Mouse (Mus musculus): ENCODE measurements around the gene Gpr149.

Gpr149 gene

DNA sequence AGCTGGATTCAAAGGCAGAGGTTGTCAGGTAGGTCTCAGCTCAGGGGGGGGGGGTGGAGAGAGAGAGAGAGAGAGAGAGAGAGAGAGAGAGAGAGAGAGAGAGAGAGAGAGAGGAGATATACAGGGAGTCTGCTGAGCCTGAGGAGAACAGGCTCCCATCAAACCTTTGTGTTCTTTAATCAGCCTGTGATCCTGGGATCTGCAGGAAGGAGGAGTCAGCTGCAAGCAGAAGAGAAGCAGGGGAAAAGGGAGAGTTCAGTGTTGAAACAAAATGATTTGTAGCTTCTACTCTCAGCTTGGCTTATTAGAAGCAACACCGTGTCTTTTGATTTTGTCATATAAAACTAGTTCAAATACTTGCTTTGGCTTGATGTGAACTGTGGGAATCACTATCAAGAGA is at the start of gene Gpr149:
Gene Gpr149 (minus strand): TSS at position 168 of the 400 bp plus-strand sequence.
- no peak for DNase-seq

GRCm38 (mm10) chr3:62650551-62650950 is 45.6 kb upstream of the Gpr149 start:
- DNase-seq = no peak

DNA sequence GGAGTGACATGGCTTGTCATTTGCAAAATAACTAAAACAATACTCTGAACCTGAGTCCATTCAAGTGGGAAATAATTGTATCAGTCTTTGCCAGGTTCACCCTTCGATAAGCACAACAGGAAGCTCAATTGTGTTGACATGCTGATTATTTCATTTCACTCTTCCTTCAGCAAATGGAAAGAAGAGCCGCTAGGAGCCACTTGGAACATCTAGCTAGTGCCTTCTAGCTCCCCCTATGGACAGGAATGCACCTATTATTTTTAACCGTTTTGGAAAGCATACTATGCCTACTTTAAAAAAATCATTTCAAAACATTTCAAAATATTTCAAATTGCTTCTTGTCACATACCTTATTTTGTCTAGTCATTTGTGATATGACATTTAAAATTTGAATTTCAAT is 5.9 kb upstream of the Gpr149 start:
- no peak for DNase-seq

- DNase-seq = no peak
Measured at GRCm38 (mm10) chr3:62605931-62606330, 991 bp upstream of the Gpr149 start.

GRCm38 (mm10) chr3:62604047-62604391 is 921 bp downstream of the Gpr149 start:
- DNase-seq = no peak

- DNase-seq = no peak
Measured at GRCm38 (mm10) chr3:62603231-62604046, 1.5 kb downstream of the Gpr149 start.

GRCm38 (mm10) chr3:62602466-62602865 is 2.5 kb downstream of the Gpr149 start:
- no peak for DNase-seq

- DNase-seq = no peak
Measured at GRCm38 (mm10) chr3:62594842-62595241, 10.1 kb downstream of the Gpr149 start.

DNA sequence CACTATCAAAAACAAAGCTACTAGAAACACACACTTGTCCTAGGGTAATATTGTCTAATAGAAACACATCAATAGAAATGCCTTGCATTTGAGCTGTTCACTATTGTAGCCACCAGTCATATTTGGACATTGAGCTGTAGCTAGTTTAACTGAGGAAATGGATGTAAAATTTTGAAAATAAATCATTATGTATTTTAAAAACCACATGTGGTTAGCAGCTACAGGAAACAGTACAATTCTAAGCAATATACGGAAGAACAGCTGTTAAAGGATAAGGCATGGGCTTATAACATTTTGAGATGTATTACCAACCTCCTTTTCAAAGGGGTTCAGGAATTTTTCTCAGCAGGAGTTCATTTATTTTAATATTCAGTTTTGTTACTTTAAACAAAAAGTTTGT is 19.9 kb downstream of the Gpr149 start:
- DNase-seq = no peak

DNA sequence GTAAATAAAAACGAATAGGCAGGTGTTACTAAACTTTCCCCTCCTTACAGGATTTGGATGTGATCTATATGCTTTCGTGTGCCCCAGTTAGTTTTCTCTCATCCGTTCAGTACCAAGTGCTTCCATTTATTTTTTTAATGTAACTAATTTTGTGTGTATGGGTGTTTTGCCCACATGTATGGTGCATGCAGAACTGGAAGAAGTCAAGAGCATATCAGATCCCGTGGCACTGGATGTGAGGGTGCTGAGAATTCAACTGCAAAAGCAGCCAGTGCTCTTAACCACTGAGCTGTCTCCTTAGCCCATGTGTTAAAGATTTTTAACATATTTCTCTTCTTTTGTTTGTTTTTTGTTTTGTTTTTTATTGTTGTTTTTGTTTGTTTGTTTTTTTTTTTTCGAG is 77.3 kb downstream of the Gpr149 start:
- no peak for DNase-seq

- DNase-seq = no peak
Measured at GRCm38 (mm10) chr3:62527160-62527559, 77.8 kb downstream of the Gpr149 start.

DNA sequence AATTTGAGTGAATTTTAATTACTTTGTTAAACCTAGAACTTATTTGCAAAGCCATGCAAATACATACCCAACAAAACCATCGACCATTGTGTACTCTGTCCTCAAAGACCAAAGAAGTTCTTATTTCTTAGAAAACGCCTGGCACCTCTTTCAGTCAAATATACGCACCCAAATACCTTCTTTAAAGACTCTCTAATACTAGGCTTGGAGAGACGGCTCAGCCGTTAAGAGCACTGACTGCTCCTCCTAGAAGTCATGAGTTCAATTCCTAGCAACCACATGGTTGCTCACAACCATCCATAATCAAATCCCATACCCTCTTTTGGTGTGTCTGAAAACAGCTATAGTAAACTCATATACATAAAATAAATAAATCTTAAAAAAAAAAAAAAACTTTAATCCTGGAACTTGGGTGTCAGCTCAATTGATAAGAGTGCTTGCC is 97.7 kb downstream of the Gpr149 start:
- no peak for DNase-seq

- DNase-seq = peak; percentile 93
Measured at GRCm38 (mm10) chr3:62506488-62507205, 98.3 kb downstream of the Gpr149 start, which contains the start of gene Dhx36. Gene Dhx36 (minus strand): TSS chr3:62507004.

DNA sequence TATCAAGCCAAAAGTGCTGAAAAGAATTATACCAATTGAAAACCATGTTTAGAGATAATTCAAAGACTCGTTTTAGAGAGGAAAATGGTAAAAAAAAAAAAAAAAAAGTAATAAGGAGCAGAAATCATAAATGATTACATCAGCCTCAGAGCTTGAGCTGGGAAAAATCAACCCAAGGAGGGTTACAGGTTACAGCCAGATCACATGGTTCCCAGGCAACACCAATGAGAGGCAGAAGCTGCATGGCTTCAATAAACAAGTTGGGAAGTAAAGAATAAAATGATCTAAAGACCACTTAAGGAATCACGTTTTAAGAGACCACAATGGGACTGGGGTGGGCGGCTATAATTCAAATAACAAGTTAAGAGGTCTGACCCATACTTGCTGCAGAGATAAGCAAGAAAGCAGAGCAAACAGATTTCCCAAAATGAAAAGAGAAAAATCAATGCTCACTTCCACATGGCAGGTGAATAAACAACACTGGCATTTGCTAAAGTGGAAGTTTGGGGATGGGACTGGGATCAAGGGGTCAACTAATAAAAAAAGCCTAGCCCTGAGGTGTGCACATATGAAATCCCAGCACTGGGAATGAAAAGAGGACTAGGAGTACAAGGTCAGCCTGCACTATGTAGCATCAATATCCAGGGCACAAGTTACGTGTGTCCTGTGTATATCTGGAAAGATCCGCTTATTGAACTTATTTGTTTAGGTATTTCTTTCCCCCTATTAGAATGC is 99.6 kb downstream of the Gpr149 start:
- no peak for DNase-seq

- no peak for DNase-seq
Measured at GRCm38 (mm10) chr3:62499327-62499726, 105.6 kb downstream of the Gpr149 start.

- no peak for DNase-seq
Measured at GRCm38 (mm10) chr3:62492568-62492967, 112.4 kb downstream of the Gpr149 start.

DNA sequence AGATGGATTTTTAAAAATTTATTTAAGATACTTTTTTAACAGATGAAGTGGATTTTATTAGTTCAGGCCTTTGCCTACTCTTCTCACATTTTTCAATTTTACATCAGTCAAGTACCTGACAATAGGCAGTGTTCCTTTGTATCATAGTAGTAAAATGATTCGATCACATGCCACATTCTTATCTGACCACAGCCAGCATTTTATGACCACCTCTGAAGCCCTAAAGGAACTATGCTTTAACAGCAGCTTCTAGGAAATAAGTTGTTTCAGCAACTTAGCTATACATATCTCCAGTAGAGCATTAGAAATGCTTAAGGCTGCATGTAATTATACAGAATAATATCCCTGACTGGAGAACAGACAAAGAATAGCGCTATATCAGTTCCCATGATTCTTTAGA is 120.6 kb downstream of the Gpr149 start:
- DNase-seq = no peak
